Mouse (Mus musculus) lung, adult 2 months (tissue): ENCODE results near the gene Ube2n. TPM values are rescaled to one million over a fixed set of nuclear protein-coding genes. Genes with fewer than 3 reads are reported as not detected.
A peak's percentile ranks its signal among the peaks of the same experiment; 100 is the strongest.

Source experiments
- DNase-seq: peaks from one replicate; pipeline ENCODE4 v3.0.0; 2022
- H3K4me1 ChIP-seq: fragments of 200-500 bp; 2 replicates; pipeline ENCODE4 v1.6.1; 2011; ENCODE audit warnings: low read length; ENCODE audit not compliant: control insufficient read depth, insufficient read depth
- H3K4me3 ChIP-seq: fragments of 200-500 bp; replicated peaks from 2 replicates; pipeline ENCODE3; 2011; ENCODE audit warnings: low read depth, mild to moderate bottlenecking, control low read depth, low read length; ENCODE audit errors: extremely low read depth
- CTCF ChIP-seq: fragments of 200-500 bp; IDR thresholded peaks from 2 replicates; pipeline ENCODE4 v1.5.1; 2011; ENCODE audit warnings: mild to moderate bottlenecking, low read length, control low read depth; ENCODE audit not compliant: insufficient read depth
- POLR2A ChIP-seq: fragments of 200-500 bp; IDR thresholded peaks from 2 replicates; pipeline ENCODE4 v1.6.1; 2011; ENCODE audit warnings: low read depth, mild to moderate bottlenecking, control low read depth, low read length, borderline replicate concordance; ENCODE audit errors: extremely low read depth
- WGBS: fragments of 180-500 bp; shearing (Covaris S2); methylation state at CpG from one replicate; pipeline ENCODE4 v1.1.7; 2018; 5-methylcytosine and 5-hydroxymethylcytosine counted together
- polyA plus RNA-seq: library from polyadenylated mRNA; depleted of rRNA; stranded (reverse); fragments of >200 nt; gene quantifications from 2 replicates; pipeline ENCODE4 v1.2.3, GENCODE M21; 2012; rRNA removed

Gene Ube2n
- 25.5 and 41.1 TPM in 2 replicates for polyA plus RNA-seq

GRCm38 (mm10) chr10:95514656-95515292 lies at the start of gene Ube2n:
Ube2n (plus strand) TSS chr10:95515145.
- DNase-seq = peak; percentile 95
- H3K4me3 ChIP-seq = peak within 1 kb of the TSS; percentile 87
- no peak for TF ChIP-seq CTCF
- TF ChIP-seq POLR2A = peak; percentile 81; the same call in 1 of the 2 replicates
- H3K4me1 ChIP-seq = peaks cover 5% of the 10 kb centered on the region; the same call in 1 of the 2 replicates
- WGBS = 1% methylated on average over 81 of the region's 81 CpGs

- DNase-seq = no peak
- H3K4me3 ChIP-seq = no peak overlapping the region
- TF ChIP-seq CTCF = no peak
- no peak for TF ChIP-seq POLR2A
- WGBS = 19% methylated on average over 4 of the region's 4 CpGs
- peaks cover 5% of the 10 kb centered on the region; the same call in 1 of the 2 replicates for H3K4me1 ChIP-seq
These were observed 49.5 kb upstream of the Ube2n start for GRCm38 (mm10) chr10:95465485-95465896.

- Histone ChIP-seq H3K4me1 (peaks cover 5% of the 10 kb centered on the region; the same call in 1 of the 2 replicates), H3K4me3 (no peak overlapping the region)
- DNase-seq = no peak
- 79% methylated on average over 4 of the region's 4 CpGs for WGBS
- TF ChIP-seq POLR2A = no peak
- TF ChIP-seq CTCF = no peak
These were observed 46.1 kb upstream of the Ube2n start for GRCm38 (mm10) chr10:95468894-95469293.

DNA sequence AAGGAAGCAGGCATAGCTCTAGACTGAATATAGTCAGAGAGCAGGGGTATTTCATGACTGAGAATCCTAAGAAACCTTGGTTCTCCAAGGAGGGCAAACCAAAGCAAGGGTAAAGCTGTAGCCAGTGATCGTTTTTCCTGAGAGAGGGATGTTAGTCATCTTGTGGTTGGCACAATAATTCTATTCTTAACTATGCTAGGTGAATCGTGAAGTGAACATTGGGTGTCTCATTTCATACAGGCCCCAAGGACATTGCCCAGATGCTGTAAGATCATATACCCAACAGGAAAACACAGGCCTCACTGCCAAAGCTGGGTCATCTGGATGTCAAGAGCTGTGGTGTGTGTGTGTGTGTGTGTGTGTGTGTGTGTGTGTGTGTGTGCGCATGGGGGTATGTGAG lies 43.8 kb upstream of the Ube2n start:
- H3K4me3 ChIP-seq = no peak overlapping the region
- no peaks in the 10 kb centered on the region for H3K4me1 ChIP-seq
- DNase-seq = no peak
- 81% methylated on average over 3 of the region's 3 CpGs for WGBS
- no peak for TF ChIP-seq POLR2A
- no peak for TF ChIP-seq CTCF

DNA sequence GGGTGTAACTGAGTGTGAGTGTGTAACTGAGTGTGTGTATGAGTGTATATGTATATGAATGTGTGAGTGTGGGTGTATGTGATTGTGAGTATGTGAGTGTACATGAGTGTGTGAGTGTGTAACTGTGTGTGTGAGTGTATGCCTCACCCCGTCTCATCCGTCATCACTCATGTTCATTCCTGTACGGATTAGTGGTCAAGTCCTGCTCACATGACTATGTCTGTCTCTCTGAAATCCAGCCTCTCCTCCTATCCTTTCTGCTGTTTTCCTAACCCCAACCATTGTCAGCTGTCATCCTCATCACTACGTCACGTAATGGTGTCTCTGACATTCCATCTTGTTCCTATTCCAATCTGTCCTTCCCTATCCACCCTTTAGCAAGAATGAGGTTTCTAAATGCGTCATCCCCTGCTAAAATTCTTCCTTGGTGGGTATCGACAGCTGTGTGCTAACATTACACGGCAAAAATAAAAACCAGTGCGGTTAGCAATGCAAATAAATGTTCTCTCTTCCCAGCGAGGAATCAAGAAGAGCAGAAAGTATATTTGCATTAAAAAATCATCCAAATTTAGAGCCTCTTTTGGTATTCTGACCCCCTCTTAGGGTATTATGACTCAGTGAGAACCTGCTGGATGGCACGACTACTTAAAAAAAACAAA lies 42.9 kb upstream of the Ube2n start:
- no peak for DNase-seq
- WGBS = 86% methylated on average over 11 of the region's 11 CpGs
- TF ChIP-seq POLR2A = no peak
- no peak for TF ChIP-seq CTCF
- Histone ChIP-seq H3K4me1 (no peaks in the 10 kb centered on the region), H3K4me3 (no peak overlapping the region)

- H3K4me3 ChIP-seq = no peak overlapping the region
- H3K4me1 ChIP-seq = no peaks in the 10 kb centered on the region
- WGBS = 6% methylated on average over 10 of the region's 10 CpGs
- peak; percentile 82 for DNase-seq
- TF ChIP-seq POLR2A (no peak), CTCF (peak; percentile 93)
These were observed 39.0 kb upstream of the Ube2n start for GRCm38 (mm10) chr10:95475923-95476322.

DNA sequence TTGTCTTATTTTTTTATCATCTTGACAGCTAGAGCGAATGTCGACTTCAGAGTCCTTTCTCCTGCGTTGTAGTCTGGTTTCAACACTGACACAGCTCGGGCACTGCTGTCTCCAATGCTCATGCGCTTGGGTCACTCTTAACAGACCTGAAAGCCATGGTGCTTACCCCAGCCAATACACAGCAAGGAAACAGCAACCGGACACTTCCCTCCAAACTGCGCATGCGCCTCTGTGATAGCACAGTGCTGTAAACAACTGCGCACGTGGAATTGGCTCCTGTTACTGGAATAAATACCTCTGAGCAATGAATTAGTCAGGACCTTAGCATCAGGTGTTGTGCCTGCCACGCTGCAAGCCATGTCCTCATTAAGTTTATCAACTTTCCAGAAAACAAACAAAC lies 37.4 kb upstream of the Ube2n start:
- no peaks in the 10 kb centered on the region for H3K4me1 ChIP-seq
- no peak for TF ChIP-seq CTCF
- no peak for TF ChIP-seq POLR2A
- 78% methylated on average over 11 of the region's 11 CpGs for WGBS
- no peak overlapping the region for H3K4me3 ChIP-seq
- DNase-seq = no peak

DNA sequence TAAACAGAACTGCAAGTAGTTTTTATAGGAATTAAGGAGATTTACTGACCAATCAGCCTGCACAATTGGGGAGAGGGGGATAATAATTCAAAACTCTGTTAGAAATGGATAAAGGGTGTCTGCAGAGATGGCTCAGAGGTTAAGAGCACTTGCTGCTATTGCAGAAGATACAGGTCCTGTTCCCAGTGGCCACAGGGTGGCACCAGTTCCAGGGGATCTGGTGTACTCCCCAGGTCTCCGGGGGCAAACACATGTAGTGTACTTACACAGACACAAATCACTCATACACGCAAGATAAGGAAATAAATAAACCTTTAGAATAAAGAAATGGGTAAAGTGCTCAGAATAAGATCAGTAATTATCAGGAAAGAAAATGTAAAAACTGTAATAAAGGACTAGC lies 25.3 kb upstream of the Ube2n start:
- no peak for DNase-seq
- TF ChIP-seq POLR2A (no peak), CTCF (peak; percentile 45)
- H3K4me3 ChIP-seq = no peak overlapping the region
- H3K4me1 ChIP-seq = no peaks in the 10 kb centered on the region
- WGBS = 58% methylated on average over 2 of the region's 2 CpGs

DNA sequence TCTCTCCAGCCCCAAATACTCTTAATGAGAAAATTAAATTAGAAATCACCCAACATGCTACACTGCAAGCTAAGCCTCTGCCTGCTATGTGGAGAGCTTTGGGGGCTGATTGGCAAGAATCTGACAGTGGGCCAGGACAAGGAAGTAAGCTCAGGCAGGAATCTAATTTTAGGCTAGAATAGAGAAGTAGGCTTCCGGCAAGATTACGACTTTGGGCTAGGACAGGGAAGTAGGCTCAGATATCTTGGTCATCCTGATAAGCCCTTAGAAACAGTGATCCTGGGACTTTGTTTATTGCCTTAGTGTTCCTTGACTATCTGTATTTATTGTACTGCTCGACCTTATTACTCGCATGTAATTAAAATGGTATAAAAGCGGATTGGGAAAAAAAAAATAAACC lies 20.7 kb upstream of the Ube2n start:
- WGBS = 90% methylated on average over 5 of the region's 5 CpGs
- no peak for DNase-seq
- no peaks in the 10 kb centered on the region for H3K4me1 ChIP-seq
- TF ChIP-seq CTCF (no peak), POLR2A (no peak)
- no peak overlapping the region for H3K4me3 ChIP-seq

- no peak for DNase-seq
- TF ChIP-seq CTCF (no peak), POLR2A (no peak)
- H3K4me3 ChIP-seq = peak overlapping the region; percentile 82
- peaks cover 3% of the 10 kb centered on the region; the same call in 1 of the 2 replicates for H3K4me1 ChIP-seq
- WGBS = under 1% methylated on average over 7 of the region's 7 CpGs
These were observed 13.9 kb upstream of the Ube2n start for GRCm38 (mm10) chr10:95501033-95501432.
